Mouse (Mus musculus): ENCODE results near the gene Slc30a5.
A peak's percentile ranks its signal among the peaks of the same experiment; 100 is the strongest.
"Not testable (repeated sequence)": the region's sequence is repeated elsewhere in the genome, so short reads cannot be mapped to it uniquely, and the experiment has no call there.

The Slc30a5 gene

DNA sequence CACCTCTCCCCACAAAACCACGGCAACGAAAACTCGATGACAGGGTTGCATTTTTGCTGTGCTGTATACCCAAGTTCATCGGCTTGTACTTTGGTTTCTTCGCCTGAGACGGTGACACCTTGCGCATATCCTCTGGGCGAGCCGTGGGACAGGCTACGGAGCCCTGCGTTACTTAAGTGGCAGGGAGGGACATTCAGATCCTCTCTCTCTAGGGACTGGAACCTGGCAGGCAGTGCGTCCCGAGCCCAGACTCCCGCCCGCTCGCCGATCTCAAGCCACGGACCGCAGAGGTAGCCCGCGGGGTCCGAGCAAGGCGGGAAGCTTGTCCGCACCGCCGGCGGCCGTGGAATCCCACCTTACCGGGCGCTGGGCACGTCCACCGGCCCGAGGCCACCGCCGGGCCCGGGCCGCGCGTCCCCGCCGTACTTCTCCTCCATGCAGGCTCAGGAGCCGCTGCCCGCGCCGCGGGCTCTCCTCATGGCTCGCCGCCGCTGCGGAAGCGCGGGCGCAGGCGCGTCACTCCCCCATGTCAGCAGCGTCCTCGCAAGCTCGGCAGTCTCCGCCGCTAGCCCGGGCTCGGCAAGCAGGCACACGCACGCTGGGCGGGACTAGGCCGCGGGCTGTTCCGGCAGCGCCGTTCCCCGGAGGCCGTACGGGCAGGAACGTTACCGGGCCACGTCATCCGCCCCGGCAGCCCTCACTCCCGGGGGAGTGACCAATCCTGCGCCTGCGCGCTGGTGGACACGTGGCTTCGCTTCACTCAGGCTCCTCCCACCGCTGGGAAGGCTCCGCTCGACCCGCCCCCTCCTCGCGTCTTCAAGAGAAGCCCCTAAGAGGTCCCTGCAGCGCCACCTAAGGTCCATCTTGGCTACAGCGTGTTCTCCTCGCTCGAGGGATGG, at the start of gene Slc30a5:
Slc30a5 (minus strand) TSS at position 687 of the 899 bp plus-strand sequence.
- DNase-seq (ENCODE audit: low spot score in 2 of 2), result peak; percentile 98 to 99

- no peak for DNase-seq (ENCODE audit: low spot score in 2 of 2)
Observed at GRCm38 (mm10) chr13:100881944-100882343, 48.7 kb upstream of the Slc30a5 start.

DNA sequence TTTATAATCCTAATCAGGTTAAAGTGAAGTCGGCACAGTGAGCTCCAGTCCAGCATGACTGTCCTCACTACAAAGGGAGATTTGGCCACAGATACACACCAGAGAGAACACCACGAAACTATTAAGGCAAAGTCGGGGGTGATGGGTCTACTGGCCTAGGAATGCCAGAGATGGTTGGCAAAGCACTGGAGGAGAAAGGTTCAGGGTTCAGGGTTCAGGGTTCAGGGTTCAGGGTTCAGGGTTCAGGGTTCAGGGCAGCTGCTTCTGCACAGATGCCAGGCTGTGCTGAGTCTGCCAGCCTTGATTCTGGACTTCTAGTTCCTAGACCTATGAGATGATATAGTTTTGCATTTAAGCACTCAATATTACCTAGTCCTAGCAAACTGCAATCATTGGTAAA, 46.6 kb upstream of the Slc30a5 start:
- no peak for DNase-seq (ENCODE audit: low spot score in 2 of 2)

DNA sequence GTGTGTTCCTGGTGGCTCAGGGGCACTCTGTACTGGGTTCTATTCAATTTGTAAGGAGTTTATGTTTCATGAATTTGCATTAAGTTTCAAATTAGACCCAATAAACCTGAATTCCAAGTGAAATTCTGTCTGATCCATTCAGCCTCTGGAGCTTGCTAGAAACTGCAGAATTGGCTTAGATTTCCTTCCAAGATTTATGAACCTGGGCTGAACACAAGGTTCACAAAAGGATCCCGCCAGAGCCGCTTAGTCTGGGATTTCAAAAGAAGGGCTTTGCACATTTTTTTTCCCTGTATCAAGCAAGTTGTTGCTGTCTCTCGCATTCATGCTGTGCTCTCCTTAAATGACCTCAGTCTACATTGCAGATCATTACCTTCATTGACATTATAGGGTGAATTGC, 46.1 kb upstream of the Slc30a5 start:
- DNase-seq (ENCODE audit: low spot score in 2 of 2), result no peak

- no peak for DNase-seq (ENCODE audit: low spot score in 2 of 2)
Observed at GRCm38 (mm10) chr13:100878264-100878663, 45.0 kb upstream of the Slc30a5 start.

GRCm38 (mm10) chr13:100877703-100878102, 44.5 kb upstream of the Slc30a5 start:
- DNase-seq (ENCODE audit: low spot score in 2 of 2), result no peak

DNA sequence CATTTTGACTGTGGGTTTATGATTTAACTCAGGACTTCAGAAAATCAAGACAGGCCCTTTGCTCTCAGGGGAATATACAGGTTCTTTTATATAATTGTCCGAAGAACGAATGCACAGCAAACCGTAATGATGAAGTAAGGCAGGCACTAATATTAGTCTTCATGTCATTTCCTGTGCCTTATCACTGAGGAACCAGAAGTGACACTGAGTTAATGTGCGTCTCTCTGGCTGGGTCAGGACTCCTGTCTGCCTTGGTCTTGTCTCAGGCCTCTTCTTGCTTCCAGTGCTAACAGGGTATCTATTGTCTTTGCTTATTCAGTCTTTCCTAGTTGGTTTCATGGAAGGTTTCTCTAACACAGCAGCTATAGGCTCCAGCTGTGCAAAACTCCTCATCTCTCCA, 41.9 kb upstream of the Slc30a5 start:
- no peak for DNase-seq (ENCODE audit: low spot score in 2 of 2)

DNA sequence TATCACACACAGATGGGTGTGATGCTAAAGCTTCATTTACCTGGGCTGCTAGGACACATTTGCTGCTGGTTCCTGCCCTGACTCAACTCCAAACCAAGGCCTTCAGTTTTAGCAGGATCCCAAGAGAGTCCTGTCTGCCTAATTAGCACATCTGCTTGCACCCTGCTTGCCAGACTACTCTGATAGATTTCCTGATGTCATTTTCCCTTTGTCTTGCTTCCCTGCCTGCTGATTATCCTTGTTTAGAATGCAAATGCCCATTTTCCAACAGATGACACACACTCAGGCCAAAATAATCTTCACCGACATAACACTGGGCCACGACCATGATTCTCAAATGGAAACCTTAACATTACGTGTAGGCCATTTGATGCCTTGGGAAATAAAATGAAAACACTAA, 41.4 kb upstream of the Slc30a5 start:
- no peak for DNase-seq (ENCODE audit: low spot score in 2 of 2)

DNA sequence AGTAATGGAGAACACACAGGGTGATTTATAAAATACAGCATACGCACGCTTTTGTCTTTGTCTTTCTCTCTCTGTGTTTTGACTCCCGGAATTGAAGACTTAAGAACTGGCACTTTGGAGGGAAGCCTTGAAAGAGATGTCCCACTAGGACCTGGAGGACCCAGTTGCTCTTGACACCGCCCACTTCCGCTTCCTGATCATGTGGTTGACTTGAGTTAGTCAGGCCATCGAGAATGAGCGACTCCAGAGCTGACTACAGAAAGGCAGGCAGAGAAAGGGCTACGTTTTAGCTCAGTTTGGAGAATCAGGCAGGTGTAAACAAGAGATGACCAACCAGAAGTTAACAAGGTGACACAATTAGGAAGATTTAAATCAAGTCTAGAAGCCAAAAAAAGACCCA, 40.3 kb upstream of the Slc30a5 start:
- no peak for DNase-seq (ENCODE audit: low spot score in 2 of 2)

DNA sequence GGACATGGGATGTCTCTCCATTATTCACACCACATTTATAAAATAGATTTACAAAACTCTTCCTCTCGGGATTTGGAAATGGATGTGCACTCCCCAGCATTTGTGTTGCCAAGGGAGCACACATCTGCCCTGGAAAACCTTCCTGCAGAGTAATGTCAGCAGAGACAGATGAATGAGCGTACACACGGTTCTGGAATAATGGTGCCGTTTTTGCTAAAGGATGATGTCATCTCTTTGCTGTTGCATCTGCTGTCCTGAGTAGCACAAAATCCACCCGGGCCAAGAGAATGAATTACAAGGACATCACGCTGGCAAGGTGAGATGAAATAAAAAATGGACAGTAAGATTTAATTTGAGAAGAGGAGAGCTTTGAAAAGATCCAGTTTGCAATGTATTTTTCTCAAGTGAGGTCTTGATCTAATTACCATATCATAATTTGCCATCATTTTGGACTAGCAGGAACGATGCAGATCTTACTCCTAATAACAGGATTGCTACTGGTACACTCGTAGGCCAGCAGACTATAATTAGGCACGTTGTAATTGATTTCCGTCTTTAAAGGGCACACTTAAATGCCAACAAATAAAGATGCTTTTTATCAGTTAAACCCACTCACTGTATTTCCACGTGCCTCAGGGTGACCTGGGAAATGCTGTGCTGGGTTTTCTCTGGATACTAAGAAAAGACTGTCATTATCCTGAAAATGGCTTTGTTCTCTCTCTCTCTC, 38.4 kb upstream of the Slc30a5 start:
- no peak for DNase-seq (ENCODE audit: low spot score in 2 of 2)

GRCm38 (mm10) chr13:100869813-100870212, 36.6 kb upstream of the Slc30a5 start:
- DNase-seq (ENCODE audit: low spot score in 2 of 2), result no peak

DNA sequence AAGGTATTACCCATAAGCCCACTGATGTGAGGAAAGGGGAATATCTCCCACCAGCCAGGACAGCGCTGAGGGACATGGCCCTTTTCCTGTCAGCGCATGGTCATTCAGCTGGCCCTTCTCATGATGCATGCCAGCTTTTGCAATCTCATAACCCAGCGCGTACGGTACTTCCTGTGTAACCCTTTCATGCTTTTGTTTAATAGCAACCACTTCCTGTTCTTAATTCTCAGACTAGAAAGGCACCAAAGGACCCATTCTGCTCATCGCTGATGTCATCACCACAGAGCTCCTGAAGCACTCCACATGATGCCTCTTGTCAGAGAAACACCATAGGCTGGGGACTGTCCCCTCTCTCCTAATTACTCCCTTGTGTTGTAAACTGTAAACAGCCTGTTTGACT, 33.1 kb upstream of the Slc30a5 start:
- DNase-seq (ENCODE audit: low spot score in 2 of 2), result no peak

DNA sequence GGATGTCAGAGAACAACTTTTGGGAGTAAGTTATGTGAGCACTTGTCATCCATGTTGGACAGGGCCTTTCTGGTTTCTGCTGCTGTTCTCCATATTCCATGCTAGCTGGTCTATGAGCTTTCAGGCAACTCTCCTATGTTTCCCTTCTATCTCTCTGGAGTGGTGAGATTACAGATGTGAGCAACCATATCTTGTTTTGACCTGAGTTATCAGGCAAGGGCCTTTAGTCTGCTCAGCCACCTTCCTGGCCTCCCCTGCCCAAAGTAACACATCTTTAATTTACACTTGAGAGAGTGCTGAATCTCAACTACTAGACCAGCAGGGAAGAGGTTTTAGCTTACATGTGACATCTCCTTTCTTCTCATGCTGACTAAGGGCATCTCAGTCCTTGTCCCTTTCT, 32.5 kb upstream of the Slc30a5 start:
- no peak for DNase-seq (ENCODE audit: low spot score in 2 of 2)

GRCm38 (mm10) chr13:100863914-100864313, 30.7 kb upstream of the Slc30a5 start:
- not testable (repeated sequence) for DNase-seq (ENCODE audit: low spot score in 2 of 2)

GRCm38 (mm10) chr13:100859117-100859516, 25.9 kb upstream of the Slc30a5 start:
- DNase-seq (ENCODE audit: low spot score in 2 of 2), result no peak

- DNase-seq (ENCODE audit: low spot score in 2 of 2), result no peak
Observed at GRCm38 (mm10) chr13:100854174-100854573, 20.9 kb upstream of the Slc30a5 start.

DNA sequence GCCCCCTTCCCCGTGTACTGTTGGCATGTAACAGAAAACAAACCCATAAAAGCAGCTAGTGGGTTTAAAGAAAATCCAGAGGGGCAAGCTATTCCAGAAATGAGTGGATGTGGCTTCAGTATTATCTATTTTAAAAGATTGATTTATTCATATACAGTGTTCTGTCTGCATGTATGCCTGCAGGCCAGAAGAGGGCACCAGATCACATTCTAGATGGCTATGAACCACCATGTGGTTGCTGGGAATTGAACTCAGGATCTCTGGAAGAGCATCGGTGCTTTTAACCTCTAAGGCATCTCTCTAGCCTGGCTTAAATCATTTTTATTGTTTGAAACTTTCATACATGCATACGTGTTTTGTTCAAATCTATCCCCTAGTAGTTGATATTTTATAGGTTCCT, 19.9 kb upstream of the Slc30a5 start:
- no peak for DNase-seq (ENCODE audit: low spot score in 2 of 2)

DNA sequence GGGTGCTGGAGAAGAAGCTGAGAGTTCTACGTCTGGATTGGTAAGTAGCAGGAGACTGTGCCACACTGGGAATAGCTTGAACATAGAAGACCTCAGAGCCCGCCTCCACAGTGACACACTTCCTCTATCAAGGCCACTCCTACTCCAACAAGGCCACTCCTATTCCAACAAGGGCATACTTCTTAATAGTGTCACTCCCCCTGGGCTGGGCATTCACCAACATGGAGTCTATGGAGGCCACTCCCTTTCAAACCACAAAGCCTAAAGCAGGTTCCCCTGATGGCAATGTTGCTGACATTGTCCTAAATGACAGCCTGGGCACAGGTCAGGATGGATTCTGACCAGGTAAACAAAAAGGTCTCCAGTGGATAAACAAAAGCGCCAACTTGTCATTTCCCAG, 15.9 kb upstream of the Slc30a5 start:
- DNase-seq (ENCODE audit: low spot score in 2 of 2), result no peak

DNA sequence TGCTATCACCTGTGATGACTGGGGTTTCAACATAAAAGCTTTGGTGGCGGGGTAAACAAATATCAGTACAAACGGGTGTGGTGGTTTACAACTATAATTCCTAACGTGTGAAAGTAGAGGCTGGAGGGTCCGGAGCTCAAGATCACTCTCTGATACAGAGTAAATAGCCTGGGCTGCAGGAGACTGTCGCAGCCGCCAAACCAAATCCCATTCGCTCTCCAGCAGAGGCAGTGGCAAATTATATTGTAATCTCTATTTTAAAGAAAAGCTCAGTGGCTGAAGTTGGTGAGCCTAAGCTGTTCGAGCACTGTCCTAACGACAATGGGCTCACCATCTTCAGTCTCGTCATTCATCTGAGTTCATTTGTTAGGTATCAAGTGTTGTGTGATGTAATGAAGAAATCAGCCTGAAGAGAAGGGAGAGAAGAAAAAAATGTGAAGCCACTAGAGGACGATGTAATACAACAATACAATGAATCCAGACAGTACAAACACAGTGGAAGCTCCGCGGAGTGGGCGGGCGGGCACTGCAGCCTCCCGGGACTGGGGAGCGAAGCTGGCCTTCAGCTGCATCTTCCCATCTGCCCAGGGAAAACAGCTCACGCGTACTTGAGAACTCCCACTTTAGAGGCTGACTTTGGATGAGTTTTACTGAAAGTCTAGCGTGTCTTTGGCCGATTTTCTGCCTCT, 13.8 kb upstream of the Slc30a5 start:
- peak in 1 of 2 experiments; percentile 34 for DNase-seq (ENCODE audit: low spot score in 2 of 2)

DNA sequence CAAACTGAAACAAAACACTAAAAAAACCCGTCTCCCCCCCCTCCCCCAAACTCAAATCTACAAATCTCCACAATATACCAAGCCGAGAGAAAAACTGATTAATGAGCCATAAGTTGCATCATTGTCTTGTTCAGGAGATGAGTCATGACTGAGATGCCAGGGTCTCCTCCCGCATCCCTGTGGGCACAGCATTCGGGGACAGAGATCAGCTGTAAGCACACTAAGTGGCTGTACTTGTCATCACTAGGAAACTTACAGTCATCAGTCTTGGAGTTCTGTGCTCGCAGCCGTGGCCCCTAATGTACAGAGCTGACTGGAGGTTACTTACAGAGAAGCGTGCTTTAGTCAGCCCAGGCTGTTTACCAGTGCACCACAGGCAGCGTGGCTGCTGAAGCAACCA, 13.0 kb upstream of the Slc30a5 start:
- no peak for DNase-seq (ENCODE audit: low spot score in 2 of 2)

GRCm38 (mm10) chr13:100843944-100844343, 10.7 kb upstream of the Slc30a5 start:
- DNase-seq (ENCODE audit: low spot score in 2 of 2), result no peak

GRCm38 (mm10) chr13:100843016-100843725, 9.9 kb upstream of the Slc30a5 start:
- no peak for DNase-seq (ENCODE audit: low spot score in 2 of 2)

Measured in frontal cortex, postnatal 10 days (tissue).